Mouse (Mus musculus) liver, adult 2 months (tissue): Measurements from ENCODE around the gene Tnfrsf14. TPM values are rescaled to one million over a fixed set of nuclear protein-coding genes. Genes with fewer than 3 reads are reported as not detected.

Source experiments
- DNase-seq: peaks from one replicate; pipeline ENCODE4 v3.0.0-alpha.2; 2011; ENCODE audit warnings: low read depth, low spot score; ENCODE audit errors: extremely low read depth
- H3K27ac ChIP-seq: fragments of 200-500 bp; replicated peaks from 2 replicates; pipeline ENCODE4 v1.5.1; 2012; ENCODE audit warnings: low read depth, mild to moderate bottlenecking, control low read depth, inconsistent platforms, low read length; ENCODE audit not compliant: insufficient read depth
- H3K27me3 ChIP-seq: fragments of 200-500 bp; 2 replicates; pipeline ENCODE4 v1.6.1; 2012; ENCODE audit warnings: mild to moderate bottlenecking, moderate library complexity, low read length, inconsistent platforms; ENCODE audit not compliant: control insufficient read depth, insufficient read depth
- H3K36me3 ChIP-seq: fragments of 200-500 bp; 2 replicates; pipeline ENCODE4 v1.6.1; 2012; ENCODE audit warnings: low read length, inconsistent platforms; ENCODE audit not compliant: control insufficient read depth, insufficient read depth
- H3K4me1 ChIP-seq: fragments of 200-500 bp; 2 replicates; pipeline ENCODE4 v1.6.1; 2011; ENCODE audit warnings: low read length; ENCODE audit not compliant: control insufficient read depth, insufficient read depth
- H3K4me3 ChIP-seq: fragments of 200-500 bp; 2 replicates; pipeline ENCODE4 v1.5.1; 2011; ENCODE audit warnings: low read depth, mild to moderate bottlenecking, control low read depth, low read length, moderate library complexity; ENCODE audit not compliant: insufficient read depth
- H3K79me2 ChIP-seq: fragments of 200-500 bp; 2 replicates; pipeline ENCODE4 v1.6.1; 2012; ENCODE audit warnings: inconsistent platforms, mild to moderate bottlenecking, low read length, moderate library complexity; ENCODE audit not compliant: control insufficient read depth, insufficient read depth
- H3K9ac ChIP-seq: fragments of 200-500 bp; 2 replicates; pipeline ENCODE4 v1.6.1; 2012; ENCODE audit warnings: low read depth, mild to moderate bottlenecking, control low read depth, inconsistent platforms, low read length
- CTCF ChIP-seq: fragments of 200-500 bp; IDR thresholded peaks from 2 replicates; pipeline ENCODE4 v1.5.1; 2011; ENCODE audit warnings: low read depth, low read length, control low read depth
- POLR2A ChIP-seq: fragments of 200-500 bp; IDR thresholded peaks from 2 replicates; pipeline ENCODE4 v1.6.1; 2011; ENCODE audit warnings: low read length, control low read depth; ENCODE audit not compliant: insufficient read depth; ENCODE audit errors: extremely low read depth
- WGBS: fragments of 180-500 bp; shearing (Covaris S2); methylation state at CpG from one replicate; pipeline ENCODE4 v1.1.7; 2018; 5-methylcytosine and 5-hydroxymethylcytosine counted together
- polyA plus RNA-seq: library from polyadenylated mRNA; depleted of rRNA; stranded (reverse); fragments of >200 nt; gene quantifications from 2 replicates; pipeline ENCODE4 v1.2.3, GENCODE M21; 2012
- total RNA-seq: library from RNA; depleted of rRNA; stranded (reverse); fragments of >200 nt; gene quantifications from 2 replicates; pipeline ENCODE4 v1.2.3, GENCODE M21; 2014

Gene Tnfrsf14
- total and polyA plus RNA-seq, 2 experiments = 11.2 to 55.6 TPM

GRCm38 (mm10) chr4:154904185-154905071 is 23.9 kb downstream of the Tnfrsf14 start:
- H3K36me3 ChIP-seq = no peaks in the 10 kb centered on the region
- H3K27ac ChIP-seq = no peak overlapping the region
- no peaks in the 10 kb centered on the region for H3K79me2 ChIP-seq
- WGBS = 3% methylated on average over 16 of the region's 16 CpGs
- H3K27me3 ChIP-seq = no peaks in the 10 kb centered on the region
- DNase-seq = peak; percentile 68
- no peaks in the 10 kb centered on the region for H3K4me1 ChIP-seq
- no peak overlapping the region for H3K9ac ChIP-seq
- TF ChIP-seq CTCF (no peak), POLR2A (no peak)
- H3K4me3 ChIP-seq = no peak overlapping the region

- 85% methylated on average over 2 of the region's 2 CpGs for WGBS
- DNase-seq = no peak
- Histone ChIP-seq H3K36me3 (no peaks in the 10 kb centered on the region), H3K4me3 (no peak overlapping the region), H3K9ac (no peak overlapping the region), H3K79me2 (no peaks in the 10 kb centered on the region), H3K27ac (no peak overlapping the region), H3K27me3 (no peaks in the 10 kb centered on the region), H3K4me1 (peaks cover 7% of the 10 kb centered on the region; the same call in 1 of the 2 replicates)
- TF ChIP-seq CTCF = no peak
- TF ChIP-seq POLR2A = no peak
Observed at GRCm38 (mm10) chr4:154902371-154902770, 26.0 kb downstream of the Tnfrsf14 start.

GRCm38 (mm10) chr4:154898506-154899446 is 29.6 kb downstream of the Tnfrsf14 start, which contains the start of gene Fam213b:
TSS of gene Fam213b (minus strand) at chr4:154899135.
- peak; percentile 81 for DNase-seq
- Histone ChIP-seq H3K27ac (no peak within 1 kb of the TSS), H3K9ac (peak within 1 kb of the TSS; percentile 68), H3K4me1 (peaks cover 7% of the 10 kb centered on the region; the same call in 1 of the 2 replicates), H3K27me3 (no peaks in the 10 kb centered on the region), H3K79me2 (no peaks in the 10 kb centered on the region), H3K36me3 (no peaks in the 10 kb centered on the region), H3K4me3 (peak within 1 kb of the TSS; percentile 70)
- TF ChIP-seq POLR2A (peak; percentile 78), CTCF (no peak)
- WGBS = 4% methylated on average over 43 of the region's 43 CpGs

- peak; percentile 70 for DNase-seq
- TF ChIP-seq CTCF (no peak), POLR2A (no peak)
- Histone ChIP-seq H3K9ac (peak overlapping the region; percentile 68; the same call in 1 of the 2 replicates), H3K4me1 (peaks cover 7% of the 10 kb centered on the region; the same call in 1 of the 2 replicates), H3K79me2 (no peaks in the 10 kb centered on the region), H3K4me3 (peak overlapping the region; percentile 70), H3K27ac (no peak overlapping the region), H3K36me3 (no peaks in the 10 kb centered on the region), H3K27me3 (no peaks in the 10 kb centered on the region)
- 63% methylated on average over 6 of the region's 6 CpGs for WGBS
Observed at GRCm38 (mm10) chr4:154897676-154898465, 30.5 kb downstream of the Tnfrsf14 start.

- no peak overlapping the region for H3K4me3 ChIP-seq
- 85% methylated on average over 5 of the region's 5 CpGs for WGBS
- H3K27me3 ChIP-seq = no peaks in the 10 kb centered on the region
- H3K79me2 ChIP-seq = no peaks in the 10 kb centered on the region
- no peak for TF ChIP-seq POLR2A
- no peak for TF ChIP-seq CTCF
- no peak overlapping the region for H3K9ac ChIP-seq
- H3K27ac ChIP-seq = no peak overlapping the region
- H3K4me1 ChIP-seq = peaks cover 7% of the 10 kb centered on the region; the same call in 1 of the 2 replicates
- DNase-seq = no peak
- H3K36me3 ChIP-seq = no peaks in the 10 kb centered on the region
Observed at GRCm38 (mm10) chr4:154895549-154895948, 32.8 kb downstream of the Tnfrsf14 start.
